Mouse (Mus musculus): ENCODE data around the gene Fbxl7.

The Fbxl7 gene

DNA sequence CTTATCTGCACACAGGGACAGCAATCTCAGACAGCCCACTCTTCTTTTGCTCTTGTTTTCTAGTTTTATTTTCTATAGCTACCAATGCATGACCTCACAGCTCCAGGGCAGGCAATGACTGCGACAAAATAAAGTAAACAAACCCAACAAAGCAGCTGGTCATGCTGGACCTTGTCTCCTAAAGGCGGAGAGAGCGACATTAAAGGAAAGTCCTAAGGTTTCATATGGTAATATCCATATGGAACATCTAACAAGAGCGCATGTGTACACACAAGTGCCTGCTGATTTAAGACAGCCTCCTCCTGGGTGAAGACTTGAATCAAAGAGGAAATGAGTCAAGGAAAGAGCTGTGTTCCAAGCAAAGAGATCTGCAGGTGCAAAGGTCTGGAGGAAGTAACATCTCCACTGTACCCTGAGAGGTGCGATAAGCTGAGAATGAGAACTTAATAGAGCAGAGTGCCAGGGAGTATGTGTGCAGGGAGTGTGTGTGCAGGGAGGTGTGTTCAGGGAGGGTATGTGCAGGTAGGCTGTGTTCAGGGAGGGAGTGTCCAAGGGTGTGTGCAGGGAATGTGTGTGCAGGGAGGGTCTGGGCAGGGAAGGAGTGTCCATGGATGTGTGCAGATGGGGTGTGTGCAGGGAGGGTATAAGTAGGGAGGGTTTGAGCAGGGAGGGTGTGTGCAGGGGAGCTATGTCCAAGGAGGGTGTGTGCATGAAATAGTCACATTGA is 193.3 kb downstream of the Fbxl7 start:
- DNase-seq (ENCODE audit: low read depth, low spot score): no peak

- DNase-seq (ENCODE audit: low read depth, low spot score): no peak
Measured at GRCm38 (mm10) chr15:26693075-26693474, 202.3 kb downstream of the Fbxl7 start.

DNA sequence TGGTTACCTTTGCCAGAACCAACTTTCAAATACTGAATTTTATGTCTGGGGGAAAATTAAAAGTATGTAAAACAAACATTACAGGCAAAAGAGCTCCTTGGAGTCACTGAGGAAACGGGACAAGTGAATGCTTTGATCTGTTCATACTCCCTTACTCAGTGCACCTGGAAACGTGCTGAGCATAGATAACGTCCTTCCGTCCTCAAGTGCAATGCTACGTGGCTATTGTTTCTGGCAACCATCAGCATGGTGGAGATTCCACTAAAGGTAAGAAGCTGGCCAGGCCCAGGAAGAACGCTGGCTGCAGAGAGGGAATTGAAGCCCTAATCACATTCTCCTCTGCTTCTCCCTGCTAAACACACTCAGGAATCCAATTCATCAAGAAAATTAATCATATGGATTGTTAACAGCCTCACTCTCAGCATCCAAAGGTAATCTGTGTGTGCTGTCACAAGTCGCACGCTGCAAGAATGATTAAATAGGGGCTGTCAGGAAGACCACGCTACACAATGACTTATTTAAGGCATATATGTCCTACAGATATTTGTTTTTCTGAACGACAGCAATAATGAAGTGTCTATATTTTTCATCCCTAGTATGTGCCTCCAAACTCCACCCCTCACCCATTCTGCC is 206.8 kb downstream of the Fbxl7 start:
- DNase-seq (ENCODE audit: low read depth, low spot score): no peak

DNA sequence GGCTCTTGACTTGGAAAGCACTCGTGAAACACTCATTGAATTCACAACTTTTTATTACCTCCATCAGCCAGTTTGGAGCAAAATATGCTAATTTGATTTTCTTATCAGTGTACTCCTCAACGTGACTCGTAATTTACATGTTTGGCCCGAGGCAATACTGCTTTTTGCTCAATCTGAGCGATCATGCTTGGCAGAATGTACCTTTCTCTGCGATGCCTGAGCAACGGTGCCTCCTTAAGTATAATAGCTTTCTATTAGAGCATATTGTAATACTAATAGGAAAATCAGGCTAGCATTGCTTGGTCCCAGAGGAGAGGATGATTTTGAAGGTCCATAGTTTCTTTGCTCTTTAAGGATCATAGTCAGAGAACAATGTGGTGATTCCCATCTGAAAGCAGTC is 207.7 kb downstream of the Fbxl7 start:
- DNase-seq (ENCODE audit: low read depth, low spot score): no peak

DNA sequence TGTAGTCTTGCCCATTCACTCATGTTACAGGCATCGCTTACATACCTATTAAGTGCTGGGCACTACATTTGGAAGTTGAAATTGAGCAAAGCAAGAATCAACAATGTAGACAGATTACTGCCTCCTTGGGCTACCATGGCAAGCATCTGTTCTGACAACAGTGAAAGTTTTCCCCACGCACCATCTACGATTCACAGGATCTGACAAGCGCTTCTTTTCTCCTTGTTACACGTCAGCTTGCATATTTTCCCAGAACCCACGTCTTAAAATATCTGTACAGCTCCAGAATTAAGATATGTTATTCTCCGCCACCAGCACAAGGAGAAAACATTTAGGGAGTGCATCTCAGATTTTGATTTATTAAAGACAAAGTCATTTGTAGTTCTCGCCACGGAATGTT is 213.1 kb downstream of the Fbxl7 start:
- DNase-seq (ENCODE audit: low read depth, low spot score): no peak

DNA sequence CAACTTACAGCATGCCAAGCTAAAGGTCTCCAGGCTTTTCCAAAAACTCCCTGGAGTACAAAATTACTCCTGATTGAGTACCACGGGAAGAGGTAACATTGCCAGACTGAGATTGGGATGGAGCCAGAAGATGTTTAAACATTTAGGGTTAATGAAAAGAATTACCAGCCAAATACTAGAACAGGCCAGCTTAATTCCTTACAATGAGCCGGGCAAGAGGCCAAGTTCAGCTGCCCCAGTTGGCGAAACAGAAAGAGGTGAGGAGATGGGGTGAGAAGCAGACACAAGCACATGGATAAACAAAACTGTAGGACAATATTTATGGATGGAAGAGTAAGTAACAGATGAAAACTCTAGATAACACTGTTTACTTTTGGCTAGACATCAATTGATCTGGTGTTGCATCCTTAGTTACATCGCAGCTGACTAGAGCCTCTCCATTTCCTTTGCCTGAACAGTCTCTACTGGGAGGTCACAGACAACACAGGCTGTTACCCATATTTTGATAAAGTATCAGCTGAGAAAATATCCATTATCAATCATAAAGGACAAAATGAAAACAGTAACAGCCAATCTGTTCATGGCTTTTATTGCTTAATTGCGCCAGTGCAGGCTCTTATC is 222.0 kb downstream of the Fbxl7 start:
- DNase-seq (ENCODE audit: low read depth, low spot score): no peak

GRCm38 (mm10) chr15:26654988-26655387 is 240.4 kb downstream of the Fbxl7 start:
- DNase-seq (ENCODE audit: low read depth, low spot score): no peak

DNA sequence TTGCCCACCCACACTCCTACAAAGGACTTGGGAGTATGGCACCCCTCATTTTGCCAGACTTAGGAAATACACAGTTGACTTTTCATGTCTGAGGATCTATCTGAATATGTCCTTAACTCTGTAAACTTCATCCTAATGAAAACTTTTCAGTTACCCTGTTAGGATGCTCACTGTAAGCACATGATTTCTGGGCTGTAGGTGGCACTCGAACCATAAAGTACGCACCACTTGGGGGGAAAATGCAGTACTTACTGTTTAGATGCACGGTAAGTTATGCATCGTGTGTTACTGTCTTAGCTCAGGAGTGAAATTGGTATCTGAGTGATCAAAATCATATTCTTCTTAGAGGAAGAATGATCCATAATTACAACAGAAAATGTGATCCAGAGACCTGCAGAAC is 252.8 kb downstream of the Fbxl7 start:
- DNase-seq (ENCODE audit: low read depth, low spot score): no peak

DNA sequence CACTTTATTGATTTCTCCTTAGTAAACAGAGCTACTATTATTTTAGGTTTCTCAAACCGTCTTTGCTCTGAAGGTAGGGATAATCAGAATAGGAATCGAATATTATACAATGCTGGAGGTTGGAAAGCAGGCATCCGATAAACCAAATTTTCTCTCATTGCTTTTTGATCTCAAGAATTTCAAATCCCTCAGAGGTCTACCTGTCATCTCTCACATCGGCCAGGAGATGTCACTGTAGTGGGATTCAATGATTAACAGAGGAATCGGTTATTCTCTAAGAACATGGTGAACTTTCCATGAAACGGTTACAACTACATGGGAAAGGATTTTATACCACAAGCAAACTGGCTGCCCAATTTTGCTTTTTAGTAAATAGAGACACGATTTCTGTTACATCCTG is 255.7 kb downstream of the Fbxl7 start:
- no peak for DNase-seq (ENCODE audit: low read depth, low spot score)

- no peak for DNase-seq (ENCODE audit: low read depth, low spot score)
Measured at GRCm38 (mm10) chr15:26635591-26635990, 259.8 kb downstream of the Fbxl7 start.

DNA sequence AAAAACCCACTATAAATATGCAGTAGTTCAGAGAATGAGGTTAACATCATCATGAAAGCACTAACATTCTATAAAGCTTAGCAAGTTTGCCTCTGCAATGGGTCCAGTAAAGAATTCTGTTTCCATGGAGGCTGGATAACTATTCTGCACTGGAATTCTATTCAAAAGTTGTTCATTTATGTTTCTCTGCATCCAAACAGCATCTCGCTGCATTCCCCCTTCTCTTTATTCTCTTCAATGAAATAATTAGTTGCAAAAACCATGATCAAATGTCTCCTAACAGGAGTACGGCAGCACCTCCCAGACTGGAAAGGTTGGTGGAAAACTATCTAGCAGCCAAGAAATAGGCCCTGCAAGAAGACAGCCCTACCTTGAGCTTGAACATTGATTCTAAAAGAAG is 267.2 kb downstream of the Fbxl7 start:
- no peak for DNase-seq (ENCODE audit: low read depth, low spot score)

DNA sequence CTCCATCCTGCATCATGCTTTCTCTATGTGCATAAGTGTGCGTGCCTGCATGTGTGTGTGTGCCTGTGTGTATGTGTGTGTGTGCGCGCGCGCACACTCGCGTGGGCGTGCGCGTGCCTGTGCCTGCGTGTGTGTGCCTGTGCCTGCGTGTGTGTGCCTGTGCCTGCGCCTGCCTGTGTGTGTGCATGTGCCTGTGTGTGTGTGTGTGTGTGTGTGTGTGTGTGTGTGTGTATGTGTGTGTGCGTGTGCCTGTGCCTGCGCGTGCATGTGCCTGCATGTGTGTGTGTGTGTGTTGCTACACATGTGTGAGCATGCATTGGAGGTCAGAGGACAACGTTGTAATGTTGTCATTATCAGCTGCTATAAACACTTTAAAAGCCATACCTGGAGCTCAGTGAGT is 272.1 kb downstream of the Fbxl7 start:
- no peak for DNase-seq (ENCODE audit: low read depth, low spot score)

DNA sequence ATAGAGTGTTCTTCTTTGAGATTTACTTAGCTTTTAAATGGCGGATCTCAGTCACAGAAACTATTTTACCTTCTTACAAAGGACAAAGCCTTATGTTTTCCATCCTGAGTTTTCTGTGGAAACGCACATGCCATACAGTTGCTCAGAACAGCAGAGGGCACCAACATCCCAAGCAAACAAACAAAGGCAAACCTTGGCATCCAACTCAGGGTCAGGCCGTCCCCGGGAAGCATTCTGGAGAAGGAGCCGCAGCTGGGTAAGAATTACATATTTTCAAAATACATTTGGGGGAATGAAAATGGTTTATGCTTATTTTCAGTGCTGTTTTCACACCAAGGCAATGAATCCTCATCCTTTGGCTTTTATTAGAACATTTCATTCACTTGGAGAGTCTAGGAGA is 275.1 kb downstream of the Fbxl7 start:
- peak; percentile 15 for DNase-seq (ENCODE audit: low read depth, low spot score)

DNA sequence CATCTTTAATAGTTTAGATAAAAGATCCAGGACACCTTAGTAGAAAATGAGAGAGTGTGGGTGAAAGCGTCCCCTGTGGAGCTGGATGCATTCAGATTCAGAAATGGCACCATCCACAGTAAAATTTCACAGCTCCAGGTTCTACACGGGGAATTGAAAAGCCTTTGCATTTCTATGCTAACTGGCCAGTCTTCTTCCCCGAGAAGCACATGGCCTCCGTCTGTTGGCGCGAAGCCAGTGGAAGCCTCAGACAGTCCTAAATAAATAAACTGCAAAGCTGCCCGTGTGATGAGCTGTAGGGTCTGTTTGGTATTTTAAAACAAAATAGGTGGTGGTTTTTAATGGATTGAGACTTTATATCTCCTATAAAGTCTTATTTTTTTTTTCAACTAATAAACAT is 276.2 kb downstream of the Fbxl7 start:
- DNase-seq (ENCODE audit: low read depth, low spot score): no peak

- no peak for DNase-seq (ENCODE audit: low read depth, low spot score)
Measured at GRCm38 (mm10) chr15:26596239-26596638, 299.1 kb downstream of the Fbxl7 start.

- DNase-seq (ENCODE audit: low read depth, low spot score): no peak
Measured at GRCm38 (mm10) chr15:26579947-26580709, 315.3 kb downstream of the Fbxl7 start.

GRCm38 (mm10) chr15:26578500-26578899 is 316.9 kb downstream of the Fbxl7 start:
- no peak for DNase-seq (ENCODE audit: low read depth, low spot score)

GRCm38 (mm10) chr15:26566076-26566475 is 329.3 kb downstream of the Fbxl7 start:
- no peak for DNase-seq (ENCODE audit: low read depth, low spot score)

- no peak for DNase-seq (ENCODE audit: low read depth, low spot score)
Measured at GRCm38 (mm10) chr15:26553620-26554019, 341.8 kb downstream of the Fbxl7 start.

- DNase-seq (ENCODE audit: low read depth, low spot score): no peak
Measured at GRCm38 (mm10) chr15:26533997-26534700, 361.2 kb downstream of the Fbxl7 start.

DNA sequence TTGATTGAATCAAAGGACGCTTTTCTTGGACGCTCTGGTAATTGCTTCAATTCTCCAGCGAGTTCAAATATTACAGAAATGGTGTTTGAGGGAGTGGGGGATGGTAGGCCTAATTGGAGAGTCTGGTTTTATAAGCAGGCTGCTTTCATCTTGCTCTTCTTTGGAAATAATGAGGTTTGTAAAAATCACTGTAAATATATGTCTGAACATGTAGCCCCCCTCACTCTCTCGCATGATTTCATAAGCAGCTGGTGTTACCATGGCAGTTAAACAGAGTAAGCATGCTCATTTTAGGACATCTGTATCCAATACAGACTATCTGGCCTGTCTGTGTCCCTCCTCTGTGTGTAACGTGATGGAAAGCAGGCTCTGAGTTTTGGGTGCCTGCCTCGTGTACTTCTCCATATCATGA is 376.2 kb downstream of the Fbxl7 start:
- no peak for DNase-seq (ENCODE audit: low read depth, low spot score)

DNA sequence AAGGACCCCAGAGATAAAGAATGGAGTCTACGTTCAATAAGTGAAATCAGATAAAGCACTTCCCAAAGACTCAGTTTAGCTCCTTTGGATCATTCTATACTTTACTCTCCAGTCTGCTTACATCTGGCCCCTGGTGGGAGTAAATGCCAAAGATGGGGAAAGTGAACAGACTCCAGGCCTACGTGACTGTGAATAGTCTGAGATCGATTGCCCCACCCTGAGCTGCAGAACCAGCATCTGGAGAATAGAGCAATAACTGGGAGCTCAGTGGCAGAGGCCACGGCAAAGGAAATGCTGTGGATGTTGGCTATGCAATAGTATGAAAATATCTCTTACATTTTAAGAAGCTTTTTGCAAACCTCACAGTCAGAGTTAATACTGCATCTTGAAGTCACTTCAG is 394.4 kb downstream of the Fbxl7 start:
- DNase-seq (ENCODE audit: low read depth, low spot score): no peak
